Mouse (Mus musculus): ENCODE results near the gene Gnas. TPM values are rescaled to one million over a fixed set of nuclear protein-coding genes. Genes with fewer than 3 reads are reported as not detected.

The Gnas gene
- polyA plus RNA-seq (2012; rRNA removed), result 1,690 and 2,178 TPM in 2 replicates

- peak; percentile 72 for DNase-seq (ENCODE audit: low read depth)
- TF ChIP-seq POLR2A (IDR thresholded peaks at IDR 0.05; ENCODE audit: borderline replicate concordance, extremely low read depth, insufficient read depth, insufficient read length, poor library complexity, severe bottlenecking) (no peak), CTCF (IDR thresholded peaks at IDR 0.05; ENCODE audit: borderline replicate concordance, extremely low read depth, insufficient read depth, insufficient read length) (peak; percentile 64)
Observed at GRCm38 (mm10) chr2:174284011-174284410, at the start of gene Gnas. Gene Gnas (plus strand): TSS chr2:174284320.

- no peak for TF ChIP-seq POLR2A (IDR thresholded peaks at IDR 0.05; ENCODE audit: borderline replicate concordance, extremely low read depth, insufficient read depth, insufficient read length, poor library complexity, severe bottlenecking)
- DNase-seq (ENCODE audit: low read depth), result no peak
Observed at GRCm38 (mm10) chr2:174242431-174242830, 41.7 kb upstream of the Gnas start.

- no peak for DNase-seq (ENCODE audit: low read depth)
- TF ChIP-seq POLR2A (IDR thresholded peaks at IDR 0.05; ENCODE audit: borderline replicate concordance, extremely low read depth, insufficient read depth, insufficient read length, poor library complexity, severe bottlenecking), result no peak
- no peak for TF ChIP-seq CTCF (IDR thresholded peaks at IDR 0.05; ENCODE audit: borderline replicate concordance, extremely low read depth, insufficient read depth, insufficient read length)
Observed at GRCm38 (mm10) chr2:174251963-174252362, 32.2 kb upstream of the Gnas start.

DNA sequence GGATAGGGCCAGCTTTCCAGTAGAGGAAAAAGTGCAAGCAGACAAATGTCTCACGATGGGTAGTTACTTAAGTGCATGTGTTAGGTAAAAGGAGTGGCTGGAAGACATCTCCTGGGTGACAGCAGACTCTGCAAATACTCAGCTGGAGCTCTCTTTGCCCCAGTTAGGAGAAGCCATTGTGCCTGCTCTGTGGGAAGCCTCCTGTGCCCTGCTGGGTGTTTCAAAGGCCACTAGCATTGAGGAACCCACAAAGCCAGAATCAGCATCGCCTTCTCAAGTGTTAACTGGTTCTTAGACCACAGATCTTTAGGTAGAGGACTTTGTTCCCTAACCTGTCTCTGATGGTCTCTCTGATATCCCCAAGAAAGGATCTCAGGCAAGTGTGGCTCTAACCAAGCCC lies 26.8 kb upstream of the Gnas start:
- no peak for DNase-seq (ENCODE audit: low read depth)
- no peak for TF ChIP-seq CTCF (IDR thresholded peaks at IDR 0.05; ENCODE audit: borderline replicate concordance, extremely low read depth, insufficient read depth, insufficient read length)
- no peak for TF ChIP-seq POLR2A (IDR thresholded peaks at IDR 0.05; ENCODE audit: borderline replicate concordance, extremely low read depth, insufficient read depth, insufficient read length, poor library complexity, severe bottlenecking)

- no peak for DNase-seq (ENCODE audit: low read depth)
- TF ChIP-seq CTCF (IDR thresholded peaks at IDR 0.05; ENCODE audit: borderline replicate concordance, extremely low read depth, insufficient read depth, insufficient read length) (0 out of 2 replicates have a peak, but pooled peaks have one; percentile 2), POLR2A (IDR thresholded peaks at IDR 0.05; ENCODE audit: borderline replicate concordance, extremely low read depth, insufficient read depth, insufficient read length, poor library complexity, severe bottlenecking) (no peak)
Observed at GRCm38 (mm10) chr2:174260004-174260403, 24.1 kb upstream of the Gnas start.

- no peak for DNase-seq (ENCODE audit: low read depth)
- TF ChIP-seq POLR2A (IDR thresholded peaks at IDR 0.05; ENCODE audit: borderline replicate concordance, extremely low read depth, insufficient read depth, insufficient read length, poor library complexity, severe bottlenecking) (no peak), CTCF (IDR thresholded peaks at IDR 0.05; ENCODE audit: borderline replicate concordance, extremely low read depth, insufficient read depth, insufficient read length) (no peak)
Observed at GRCm38 (mm10) chr2:174260908-174261800, 23.0 kb upstream of the Gnas start.

GRCm38 (mm10) chr2:174261801-174262200 lies 22.3 kb upstream of the Gnas start:
- no peak for DNase-seq (ENCODE audit: low read depth)
- TF ChIP-seq CTCF (IDR thresholded peaks at IDR 0.05; ENCODE audit: borderline replicate concordance, extremely low read depth, insufficient read depth, insufficient read length) (no peak), POLR2A (IDR thresholded peaks at IDR 0.05; ENCODE audit: borderline replicate concordance, extremely low read depth, insufficient read depth, insufficient read length, poor library complexity, severe bottlenecking) (no peak)

GRCm38 (mm10) chr2:174263110-174263815 lies 20.9 kb upstream of the Gnas start:
- TF ChIP-seq POLR2A (IDR thresholded peaks at IDR 0.05; ENCODE audit: borderline replicate concordance, extremely low read depth, insufficient read depth, insufficient read length, poor library complexity, severe bottlenecking), result no peak
- TF ChIP-seq CTCF (IDR thresholded peaks at IDR 0.05; ENCODE audit: borderline replicate concordance, extremely low read depth, insufficient read depth, insufficient read length), result no peak
- DNase-seq (ENCODE audit: low read depth), result no peak

DNA sequence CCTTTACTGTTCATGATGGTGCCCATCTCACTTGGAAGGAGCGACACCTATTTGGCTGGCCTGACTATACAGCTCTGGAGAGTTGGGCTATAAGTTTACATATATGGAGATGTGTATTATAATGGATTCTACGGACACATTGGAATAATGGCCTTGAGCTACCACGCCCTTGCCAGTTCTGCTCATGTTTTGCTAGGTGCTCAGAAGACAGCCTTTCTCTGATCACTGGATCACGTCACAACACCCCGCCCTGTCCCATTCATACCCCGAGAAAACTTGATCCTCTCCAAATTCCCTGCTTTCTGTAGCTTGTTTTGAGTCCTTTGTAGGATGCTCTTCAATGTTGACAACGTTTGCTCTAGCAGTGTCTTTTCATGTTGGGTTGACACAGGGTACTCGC lies 19.9 kb upstream of the Gnas start:
- TF ChIP-seq CTCF (IDR thresholded peaks at IDR 0.05; ENCODE audit: borderline replicate concordance, extremely low read depth, insufficient read depth, insufficient read length), result no peak
- TF ChIP-seq POLR2A (IDR thresholded peaks at IDR 0.05; ENCODE audit: borderline replicate concordance, extremely low read depth, insufficient read depth, insufficient read length, poor library complexity, severe bottlenecking), result no peak
- no peak for DNase-seq (ENCODE audit: low read depth)

- DNase-seq (ENCODE audit: low read depth), result no peak
- no peak for TF ChIP-seq CTCF (IDR thresholded peaks at IDR 0.05; ENCODE audit: borderline replicate concordance, extremely low read depth, insufficient read depth, insufficient read length)
- no peak for TF ChIP-seq POLR2A (IDR thresholded peaks at IDR 0.05; ENCODE audit: borderline replicate concordance, extremely low read depth, insufficient read depth, insufficient read length, poor library complexity, severe bottlenecking)
Observed at GRCm38 (mm10) chr2:174270416-174270815, 13.7 kb upstream of the Gnas start.

GRCm38 (mm10) chr2:174271459-174271858 lies 12.7 kb upstream of the Gnas start:
- DNase-seq (ENCODE audit: low read depth), result no peak
- TF ChIP-seq POLR2A (IDR thresholded peaks at IDR 0.05; ENCODE audit: borderline replicate concordance, extremely low read depth, insufficient read depth, insufficient read length, poor library complexity, severe bottlenecking), result no peak
- no peak for TF ChIP-seq CTCF (IDR thresholded peaks at IDR 0.05; ENCODE audit: borderline replicate concordance, extremely low read depth, insufficient read depth, insufficient read length)
